Mouse (Mus musculus) liver, postnatal 0 days (tissue): ENCODE data around the gene Ubash3b. TPM values are rescaled to one million over a fixed set of nuclear protein-coding genes. Genes with fewer than 3 reads are reported as not detected.

ENCODE experiments used
- ATAC-seq: fragments of 200-750 bp; cut with Nextera tagmentation; 2 replicates; pipeline ENCODE4 v1.8.0; 2017; ENCODE audit warnings: mild to moderate bottlenecking, moderate library complexity
- DNase-seq: peaks from one replicate; pipeline ENCODE4 v3.0.0-alpha.2; 2016
- H3K27ac ChIP-seq: fragments of 300-500 bp; sonication (generic); 2 replicates; pipeline ENCODE4 v1.5.1; 2014; ENCODE audit warnings: antibody characterized with exemption, moderate library complexity, mild to moderate bottlenecking, low read depth
- H3K27me3 ChIP-seq: fragments of 300-500 bp; sonication (generic); 2 replicates; pipeline ENCODE4 v1.6.1; 2014; ENCODE audit warnings: low read length, control low read depth, mixed read lengths; ENCODE audit not compliant: insufficient read depth
- H3K36me3 ChIP-seq: fragments of 300-500 bp; sonication (generic); replicated peaks from 2 replicates; pipeline ENCODE4 v1.6.1; 2014; ENCODE audit warnings: mild to moderate bottlenecking, control low read depth, low read length, moderate library complexity, mixed read lengths; ENCODE audit not compliant: insufficient read depth
- H3K4me1 ChIP-seq: fragments of 300-500 bp; sonication (generic); 2 replicates; pipeline ENCODE4 v1.6.1; 2014; ENCODE audit warnings: antibody characterized with exemption, mild to moderate bottlenecking, control low read depth; ENCODE audit not compliant: insufficient read depth
- H3K4me2 ChIP-seq: fragments of 300-500 bp; sonication (generic); 2 replicates; pipeline ENCODE4 v1.6.1; 2014; ENCODE audit warnings: low read depth, mild to moderate bottlenecking, low read length, moderate library complexity, mixed read lengths
- H3K4me3 ChIP-seq: fragments of 300-500 bp; sonication (generic); 2 replicates; pipeline ENCODE4 v1.5.1; 2014; ENCODE audit warnings: low read depth, low read length
- H3K9ac ChIP-seq: fragments of 300-500 bp; sonication (generic); replicated peaks from 2 replicates; pipeline ENCODE4 v1.6.1; 2014; ENCODE audit warnings: mild to moderate bottlenecking, moderate library complexity
- H3K9me3 ChIP-seq: fragments of 300-500 bp; sonication (generic); 2 replicates; pipeline ENCODE4 v1.6.1; 2016; ENCODE audit warnings: mild to moderate bottlenecking, control low read depth, low read length, mixed read lengths
- CTCF ChIP-seq: sonication (generic); IDR thresholded peaks from 2 replicates; pipeline ENCODE4 v1.5.1; 2016; ENCODE audit warnings: antibody characterized with exemption, low read depth
- EP300 ChIP-seq: IDR thresholded peaks from 2 replicates; pipeline ENCODE4 v1.6.1; 2016; ENCODE audit warnings: antibody characterized with exemption, low read depth, mild to moderate bottlenecking
- WGBS: fragments of 180-500 bp; shearing (Covaris S2); extraction: QIAGEN DNeasy Blood & Tissue Kit; methylation state at CpG from one replicate; pipeline ENCODE4 v1.1.7; 2014; ENCODE audit not compliant: insufficient replicate concordance; 5-methylcytosine and 5-hydroxymethylcytosine counted together
- polyA plus RNA-seq: library from polyadenylated mRNA; unstranded; fragments of >200 nt; fragmentation: Nextera tagmentation; extraction: Ambion mirVana; gene quantifications from 2 replicates; pipeline ENCODE4 v1.2.1, GENCODE M21; 2015

Gene Ubash3b
- polyA plus RNA-seq, 1 experiment from 2014 or later: 6.6 TPM

DNA sequence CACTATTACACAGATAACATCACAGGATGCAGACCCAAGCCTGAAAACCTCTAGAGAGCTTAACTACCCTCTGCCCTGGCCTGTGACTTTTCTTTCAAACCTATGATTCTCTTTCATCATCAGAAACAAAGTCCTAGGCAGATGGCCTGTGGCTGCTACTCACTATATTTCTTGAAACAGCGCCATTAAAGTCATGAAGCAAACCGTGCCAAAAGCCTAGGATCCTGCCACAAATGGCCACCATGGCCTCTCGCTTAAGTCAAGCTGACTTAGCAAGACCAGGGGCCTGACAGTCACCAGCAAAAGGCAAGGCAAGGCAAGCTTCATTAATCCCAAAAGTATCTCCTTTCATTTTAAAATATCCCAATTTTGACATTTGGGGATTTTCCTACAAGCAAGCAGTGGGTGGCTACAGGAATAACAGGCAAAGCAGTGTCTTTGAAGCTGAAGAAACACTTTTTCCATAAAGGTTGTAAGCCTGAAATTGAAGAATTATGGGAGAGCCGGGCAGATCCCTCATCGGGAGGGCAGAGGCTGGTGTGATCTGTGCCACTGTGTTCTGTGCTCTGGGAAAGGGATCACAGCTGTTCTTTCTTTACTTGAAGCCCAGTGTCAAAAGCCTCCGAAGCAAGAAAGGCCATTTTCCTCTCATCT lies 39.7 kb downstream of the Ubash3b start:
- ATAC-seq: no peak
- 81% methylated on average over 6 of the region's 6 CpGs for WGBS
- Histone ChIP-seq H3K27me3 (no peaks in the 10 kb centered on the region), H3K4me1 (peaks cover 9% of the 10 kb centered on the region), H3K36me3 (no peaks in the 10 kb centered on the region), H3K4me2 (no peak overlapping the region), H3K9me3 (no peaks in the 10 kb centered on the region), H3K9ac (no peak overlapping the region), H3K4me3 (no peak overlapping the region), H3K27ac (0 out of 2 replicates have a peak overlapping the region, but pooled peaks have one; percentile 6)
- DNase-seq: no peak
- no peak for TF ChIP-seq EP300
- no peak for TF ChIP-seq CTCF

DNA sequence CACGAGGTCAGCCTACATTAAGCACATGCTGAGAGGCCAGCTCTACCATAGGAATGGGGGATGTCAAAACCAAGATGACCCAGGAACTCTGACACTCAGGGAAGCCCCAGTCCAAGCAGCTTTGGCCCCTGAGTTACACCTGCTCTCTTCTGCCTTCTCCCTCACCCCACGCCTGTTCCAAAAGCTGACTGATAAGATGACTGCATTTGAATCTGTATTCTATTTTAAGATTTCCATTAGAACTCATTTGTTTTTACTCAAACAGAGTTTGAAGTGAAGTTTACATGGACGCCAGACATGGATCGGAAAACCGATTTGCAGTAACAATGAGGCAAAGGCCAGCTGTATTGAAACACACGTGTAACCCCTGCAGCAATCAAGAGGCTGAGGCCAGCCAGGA lies 41.5 kb downstream of the Ubash3b start:
- Histone ChIP-seq H3K36me3 (no peaks in the 10 kb centered on the region), H3K9ac (no peak overlapping the region), H3K9me3 (no peaks in the 10 kb centered on the region), H3K4me1 (peaks cover 9% of the 10 kb centered on the region), H3K4me3 (no peak overlapping the region), H3K27me3 (no peaks in the 10 kb centered on the region), H3K4me2 (no peak overlapping the region), H3K27ac (no peak overlapping the region)
- ATAC-seq (no peak), DNase-seq (no peak)
- TF ChIP-seq CTCF: no peak
- 67% methylated on average over 6 of the region's 6 CpGs for WGBS

DNA sequence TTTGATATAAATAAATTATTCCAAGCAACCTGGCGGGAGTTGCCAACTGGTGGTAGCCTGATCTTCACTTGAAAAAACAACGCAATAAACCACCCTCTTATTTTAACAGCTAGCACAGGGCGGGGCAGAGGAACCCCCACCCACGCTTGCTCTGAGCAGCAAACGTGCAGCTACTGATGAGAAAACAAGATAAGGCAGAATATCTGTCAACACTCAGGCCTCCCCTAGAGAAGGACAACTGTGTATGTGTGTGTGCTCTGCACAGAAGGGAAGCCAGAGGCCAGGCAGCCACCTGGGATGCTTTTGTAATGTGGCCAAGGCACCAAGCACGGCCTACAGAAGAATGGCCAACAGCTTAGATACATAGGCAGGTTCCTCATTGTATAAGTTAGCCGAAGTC lies 43.4 kb downstream of the Ubash3b start:
- 33% methylated on average over 7 of the region's 7 CpGs for WGBS
- no peak overlapping the region for H3K4me3 ChIP-seq
- DNase-seq: no peak
- TF ChIP-seq CTCF: no peak
- H3K9me3 ChIP-seq: no peaks in the 10 kb centered on the region
- H3K9ac ChIP-seq: no peak overlapping the region
- ATAC-seq: peak; percentile 72
- H3K4me2 ChIP-seq: no peak overlapping the region
- H3K4me1 ChIP-seq: peaks cover 8% of the 10 kb centered on the region
- H3K27ac ChIP-seq: no peak overlapping the region
- H3K36me3 ChIP-seq: no peaks in the 10 kb centered on the region
- H3K27me3 ChIP-seq: no peaks in the 10 kb centered on the region

DNA sequence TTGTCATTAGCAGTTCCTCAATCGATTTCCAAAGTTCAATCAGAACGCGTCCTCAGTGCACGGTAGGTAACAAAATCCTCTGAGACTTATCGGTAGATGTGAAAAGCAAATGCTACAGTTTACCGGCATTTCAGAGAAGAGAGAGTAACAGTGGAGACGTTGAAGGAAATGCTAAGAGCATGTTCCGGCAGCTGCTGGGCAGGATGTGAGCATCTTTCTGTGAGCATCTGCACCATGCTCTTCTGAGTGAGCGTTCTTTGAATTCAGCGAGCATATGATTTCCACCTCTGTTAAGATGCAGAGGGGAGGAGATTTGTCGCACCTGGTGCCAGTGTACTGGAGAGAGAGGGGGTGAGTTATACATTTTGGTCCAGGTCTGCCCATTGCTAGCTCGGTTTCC lies 45.4 kb downstream of the Ubash3b start:
- ATAC-seq: no peak
- H3K9ac ChIP-seq: no peak overlapping the region

DNA sequence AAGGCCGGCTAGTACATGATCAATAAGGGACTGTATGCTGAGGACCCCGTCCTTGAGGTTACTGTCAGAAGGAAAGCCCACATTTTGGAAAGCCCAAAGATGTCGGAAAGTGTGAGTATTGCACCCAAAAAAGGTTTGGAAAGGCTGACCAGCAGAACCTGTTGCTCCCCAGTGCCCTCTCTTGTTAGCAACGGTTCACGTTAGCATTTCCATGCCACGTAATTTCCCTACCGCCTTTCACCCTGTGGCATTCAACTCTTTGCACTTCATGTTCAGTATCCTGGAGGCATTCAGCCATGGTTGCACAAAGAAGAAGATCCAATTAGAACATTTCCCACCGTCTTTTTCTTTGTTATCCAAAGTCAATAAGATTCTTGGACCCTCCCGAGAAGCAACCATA lies 47.1 kb downstream of the Ubash3b start:
- ATAC-seq (no peak), DNase-seq (no peak)
- Histone ChIP-seq H3K27me3 (no peaks in the 10 kb centered on the region), H3K9ac (no peak overlapping the region), H3K4me1 (peaks cover 4% of the 10 kb centered on the region), H3K4me3 (no peak overlapping the region), H3K27ac (no peak overlapping the region), H3K4me2 (no peak overlapping the region), H3K9me3 (no peaks in the 10 kb centered on the region), H3K36me3 (no peaks in the 10 kb centered on the region)
- TF ChIP-seq CTCF (no peak), EP300 (no peak)
- WGBS: 85% methylated on average over 9 of the region's 9 CpGs

More for the DNA sequence above, 45.4 kb downstream of the Ubash3b start:
- Histone ChIP-seq H3K27me3 (no peaks in the 10 kb centered on the region), H3K4me3 (no peak overlapping the region), H3K27ac (no peak overlapping the region), H3K36me3 (no peaks in the 10 kb centered on the region), H3K4me2 (no peak overlapping the region), H3K9me3 (no peaks in the 10 kb centered on the region), H3K4me1 (peaks cover 4% of the 10 kb centered on the region)
- no peak for DNase-seq
- TF ChIP-seq EP300: no peak
- TF ChIP-seq CTCF: no peak
- 81% methylated on average over 12 of the region's 12 CpGs for WGBS

DNA sequence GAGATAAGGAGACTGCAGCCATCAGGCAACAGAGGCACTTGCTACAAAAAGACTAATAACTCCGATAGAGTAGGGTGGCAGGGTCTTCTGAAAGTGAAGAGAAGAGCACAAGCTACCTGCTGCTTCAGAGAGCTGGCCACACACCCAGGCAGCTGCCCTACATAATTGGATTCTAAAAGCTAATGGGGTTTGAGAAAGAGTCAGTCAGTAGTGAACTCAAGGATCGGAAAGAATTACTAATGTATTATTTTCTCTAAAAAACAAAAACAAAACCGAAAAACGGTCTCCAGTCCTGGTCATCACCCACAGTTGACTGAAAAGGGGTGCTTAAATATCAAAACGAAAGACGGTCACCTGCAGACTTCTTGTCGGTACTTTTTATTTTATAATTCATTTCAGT lies 51.7 kb downstream of the Ubash3b start:
- H3K27ac ChIP-seq: no peak overlapping the region
- no peak overlapping the region for H3K4me3 ChIP-seq
- H3K4me2 ChIP-seq: no peak overlapping the region
- H3K36me3 ChIP-seq: no peaks in the 10 kb centered on the region
- H3K9ac ChIP-seq: no peak overlapping the region
- H3K9me3 ChIP-seq: no peaks in the 10 kb centered on the region
- no peak for ATAC-seq
- TF ChIP-seq EP300 (no peak), CTCF (no peak)
- H3K27me3 ChIP-seq: no peaks in the 10 kb centered on the region
- peaks cover 16% of the 10 kb centered on the region for H3K4me1 ChIP-seq
- no peak for DNase-seq
- 70% methylated on average over 7 of the region's 7 CpGs for whole genome bisulfite sequencing
